Mouse (Mus musculus): ENCODE measurements around the gene Sox30. TPM values are rescaled to one million over a fixed set of nuclear protein-coding genes. Genes with fewer than 3 reads are reported as not detected.
A peak's percentile ranks its signal among the peaks of the same experiment; 100 is the strongest.

The Sox30 gene
- polyA plus RNA-seq, 1 experiment from 2014 or later, result not detected

DNA sequence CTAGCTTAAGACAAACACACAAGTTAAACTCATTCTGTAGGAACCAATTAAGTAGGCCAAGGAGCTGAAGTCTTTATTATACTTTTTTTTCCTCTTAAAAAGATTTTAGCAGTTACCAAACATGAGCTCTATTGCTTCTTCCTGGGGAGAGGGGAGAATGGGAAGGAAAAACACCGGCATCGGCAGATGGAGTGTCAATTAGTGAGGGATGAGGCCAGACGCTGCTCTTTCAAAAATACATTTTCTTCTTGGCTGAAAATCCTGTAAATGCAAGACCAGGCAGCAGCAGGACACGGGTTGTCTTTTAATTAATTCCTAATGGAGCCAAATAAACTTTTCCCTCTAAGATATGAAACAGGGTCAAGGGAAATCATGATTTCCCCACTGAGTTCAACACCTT, 33.3 kb upstream of the Sox30 start:
- 69% methylated on average over 4 of the region's 4 CpGs for WGBS (ENCODE audit: insufficient replicate concordance)
- Histone ChIP-seq H3K4me1 (ENCODE audit: control insufficient read depth, low read depth, low read length) (peaks cover 15% of the 10 kb centered on the region), H3K9me3 (replicated peaks; ENCODE audit: control insufficient read depth, low read length) (no peaks in the 10 kb centered on the region), H3K4me2 (ENCODE audit: low read depth, low read length) (no peak overlapping the region), H3K27me3 (ENCODE audit: control insufficient read depth, insufficient read depth, low read depth, low read length) (no peaks in the 10 kb centered on the region), H3K36me3 (ENCODE audit: control insufficient read depth, insufficient read depth) (peaks cover 7% of the 10 kb centered on the region; the same call in 1 of the 2 replicates), H3K9ac (ENCODE audit: low read depth, low read length) (no peak overlapping the region), H3K4me3 (ENCODE audit: low read depth, low read length) (no peak overlapping the region), H3K27ac (ENCODE audit: low read length) (no peak overlapping the region)
- no peak for ATAC-seq (ENCODE audit: low read depth)

DNA sequence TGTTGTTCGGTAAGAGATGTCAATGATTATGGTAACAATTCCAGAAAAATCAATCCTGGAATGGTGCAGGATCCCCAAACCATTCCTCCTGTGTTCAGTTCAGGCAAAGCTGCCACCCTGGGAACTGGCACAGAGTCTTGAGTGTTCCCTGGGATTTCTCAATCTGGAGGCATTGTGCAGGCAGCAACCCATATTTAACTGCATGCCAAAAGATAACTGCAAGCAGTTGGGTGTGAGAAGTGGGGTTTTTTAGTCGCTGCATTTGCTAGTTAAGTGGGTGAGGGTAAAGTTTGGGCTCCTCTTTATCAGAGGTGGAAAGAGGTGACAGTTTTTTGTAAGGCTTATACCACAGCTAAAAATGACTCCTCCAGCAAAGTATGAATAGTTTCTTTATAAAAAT, 32.6 kb upstream of the Sox30 start:
- H3K27me3 ChIP-seq (ENCODE audit: control insufficient read depth, insufficient read depth, low read depth, low read length), result no peaks in the 10 kb centered on the region
- H3K27ac ChIP-seq (ENCODE audit: low read length), result no peak overlapping the region
- no peak overlapping the region for H3K9ac ChIP-seq (ENCODE audit: low read depth, low read length)
- WGBS (ENCODE audit: insufficient replicate concordance), result 65% methylated on average over 2 of the region's 2 CpGs
- H3K4me2 ChIP-seq (ENCODE audit: low read depth, low read length), result no peak overlapping the region
- no peaks in the 10 kb centered on the region for H3K9me3 ChIP-seq (replicated peaks; ENCODE audit: control insufficient read depth, low read length)
- H3K4me3 ChIP-seq (ENCODE audit: low read depth, low read length), result no peak overlapping the region
- H3K36me3 ChIP-seq (ENCODE audit: control insufficient read depth, insufficient read depth), result peaks cover 7% of the 10 kb centered on the region; the same call in 1 of the 2 replicates
- H3K4me1 ChIP-seq (ENCODE audit: control insufficient read depth, low read depth, low read length), result peaks cover 15% of the 10 kb centered on the region
- no peak for ATAC-seq (ENCODE audit: low read depth)

DNA sequence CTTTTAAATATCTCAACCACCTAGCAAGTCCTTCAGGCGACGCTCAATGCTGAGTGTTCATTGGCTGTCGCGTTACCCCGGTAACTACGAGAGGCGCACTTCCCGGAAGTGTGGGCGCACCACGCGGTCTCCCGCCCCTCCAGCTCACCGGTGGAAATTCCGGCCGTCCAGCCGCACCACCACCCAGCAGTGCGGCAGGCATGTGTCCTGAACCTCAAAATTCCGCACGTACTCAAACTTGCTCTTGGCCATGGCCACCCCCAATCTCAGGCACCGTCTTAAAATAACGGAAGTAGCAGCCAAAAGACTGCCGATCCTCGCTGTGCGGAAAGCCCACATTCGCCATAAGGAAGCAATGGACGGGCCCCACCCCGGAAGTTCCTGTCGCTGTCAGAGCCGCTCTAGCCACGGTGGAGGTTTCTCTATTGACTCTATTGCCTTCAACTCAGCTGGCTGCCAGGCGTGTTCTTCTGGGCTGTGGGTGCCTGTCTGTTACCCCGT, 24.9 kb upstream of the Sox30 start, which contains the start of gene Thg1l:
Gene Thg1l (minus strand): TSS at position 368 of the 501 bp plus-strand sequence.
- peak; percentile 97 for ATAC-seq (ENCODE audit: low read depth)
- peak within 1 kb of the TSS; percentile 84 for H3K4me3 ChIP-seq (ENCODE audit: low read depth, low read length)
- peak within 1 kb of the TSS; percentile 66 for H3K9ac ChIP-seq (ENCODE audit: low read depth, low read length)
- no peak within 1 kb of the TSS for H3K27ac ChIP-seq (ENCODE audit: low read length)
- no peaks in the 10 kb centered on the region for H3K27me3 ChIP-seq (ENCODE audit: control insufficient read depth, insufficient read depth, low read depth, low read length)
- peak within 1 kb of the TSS; percentile 76 for H3K4me2 ChIP-seq (ENCODE audit: low read depth, low read length)
- H3K36me3 ChIP-seq (ENCODE audit: control insufficient read depth, insufficient read depth), result no peaks in the 10 kb centered on the region; the same call in 1 of the 2 replicates
- WGBS (ENCODE audit: insufficient replicate concordance), result 0% methylated on average over 32 of the region's 32 CpGs
- peaks cover 3% of the 10 kb centered on the region for H3K4me1 ChIP-seq (ENCODE audit: control insufficient read depth, low read depth, low read length)
- no peaks in the 10 kb centered on the region for H3K9me3 ChIP-seq (replicated peaks; ENCODE audit: control insufficient read depth, low read length)

DNA sequence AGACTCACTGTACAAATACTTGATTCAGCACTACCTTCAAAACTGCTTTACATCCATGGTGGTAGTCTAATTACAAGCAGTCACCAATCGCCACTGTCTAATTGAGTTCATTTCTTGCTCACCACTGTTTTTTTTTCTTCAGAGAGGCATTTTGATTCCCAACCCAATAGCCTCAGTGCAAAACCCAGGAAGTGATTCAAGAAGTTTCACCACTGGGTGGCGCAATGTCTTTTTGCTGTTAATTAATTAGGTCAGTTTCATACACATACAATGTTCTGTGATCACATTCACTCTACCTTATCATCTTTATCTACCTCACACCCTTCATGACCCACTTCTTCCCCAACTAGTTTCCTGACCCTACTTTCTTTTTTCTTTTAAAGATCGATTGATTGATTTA, 20.5 kb upstream of the Sox30 start:
- H3K4me2 ChIP-seq (ENCODE audit: low read depth, low read length), result no peak overlapping the region
- no peaks in the 10 kb centered on the region for H3K36me3 ChIP-seq (ENCODE audit: control insufficient read depth, insufficient read depth)
- H3K4me1 ChIP-seq (ENCODE audit: control insufficient read depth, low read depth, low read length), result peaks cover 3% of the 10 kb centered on the region
- ATAC-seq (ENCODE audit: low read depth), result no peak
- no peak overlapping the region for H3K27ac ChIP-seq (ENCODE audit: low read length)
- no peaks in the 10 kb centered on the region for H3K27me3 ChIP-seq (ENCODE audit: control insufficient read depth, insufficient read depth, low read depth, low read length)
- no peaks in the 10 kb centered on the region for H3K9me3 ChIP-seq (replicated peaks; ENCODE audit: control insufficient read depth, low read length)
- H3K9ac ChIP-seq (ENCODE audit: low read depth, low read length), result no peak overlapping the region
- no peak overlapping the region for H3K4me3 ChIP-seq (ENCODE audit: low read depth, low read length)
- WGBS (ENCODE audit: insufficient replicate concordance), result 62% methylated on average over 3 of the region's 3 CpGs

DNA sequence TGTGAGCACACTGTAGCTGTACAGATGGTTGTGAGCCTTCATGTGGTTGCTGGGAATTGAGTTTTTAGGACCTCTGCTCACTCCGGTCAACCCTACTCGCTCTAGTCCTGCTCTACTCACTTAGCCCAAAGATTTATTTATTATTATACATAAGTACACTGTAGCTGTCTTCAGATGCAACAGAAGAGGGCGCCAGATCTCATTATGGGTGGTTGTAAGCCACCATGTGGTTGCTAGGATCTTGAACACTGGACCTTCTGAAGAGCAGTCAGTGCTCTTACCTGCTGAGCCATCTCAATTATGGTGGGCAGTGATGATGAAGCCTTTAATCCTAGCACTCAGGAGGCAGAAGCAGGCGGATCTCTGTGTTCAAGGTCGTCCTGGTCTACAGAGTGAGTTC, 20.1 kb upstream of the Sox30 start:
- ATAC-seq (ENCODE audit: low read depth), result no peak

DNA sequence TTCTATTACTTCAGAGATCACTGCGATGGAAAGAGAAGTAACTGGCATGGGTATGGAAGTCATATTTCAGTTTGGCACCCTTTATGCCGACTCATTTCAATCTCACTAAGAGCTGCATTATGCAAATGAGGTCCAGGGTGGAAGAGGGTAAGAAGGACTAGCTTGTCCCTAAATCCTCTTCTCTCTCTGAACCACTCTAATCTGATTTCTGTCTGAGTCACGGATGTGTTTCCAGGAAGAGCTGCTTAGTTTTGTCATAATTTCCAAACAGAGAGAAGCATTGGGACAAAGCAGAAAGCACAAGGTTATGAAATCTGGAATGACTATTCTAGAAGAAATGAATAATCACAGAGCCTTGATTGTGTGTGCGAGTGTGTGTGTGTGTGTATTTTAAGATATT, 13.2 kb upstream of the Sox30 start:
- 65% methylated on average over 4 of the region's 4 CpGs for WGBS (ENCODE audit: insufficient replicate concordance)
- H3K9ac ChIP-seq (ENCODE audit: low read depth, low read length), result no peak overlapping the region
- no peaks in the 10 kb centered on the region for H3K9me3 ChIP-seq (replicated peaks; ENCODE audit: control insufficient read depth, low read length)
- H3K4me1 ChIP-seq (ENCODE audit: control insufficient read depth, low read depth, low read length), result no peaks in the 10 kb centered on the region
- no peak overlapping the region for H3K4me3 ChIP-seq (ENCODE audit: low read depth, low read length)
- no peak for ATAC-seq (ENCODE audit: low read depth)
- H3K36me3 ChIP-seq (ENCODE audit: control insufficient read depth, insufficient read depth), result no peaks in the 10 kb centered on the region
- H3K27ac ChIP-seq (ENCODE audit: low read length), result no peak overlapping the region
- no peaks in the 10 kb centered on the region for H3K27me3 ChIP-seq (ENCODE audit: control insufficient read depth, insufficient read depth, low read depth, low read length)
- H3K4me2 ChIP-seq (ENCODE audit: low read depth, low read length), result no peak overlapping the region

More for the DNA sequence above, 20.1 kb upstream of the Sox30 start:
- Histone ChIP-seq H3K4me1 (ENCODE audit: control insufficient read depth, low read depth, low read length) (no peaks in the 10 kb centered on the region), H3K27me3 (ENCODE audit: control insufficient read depth, insufficient read depth, low read depth, low read length) (no peaks in the 10 kb centered on the region), H3K4me3 (ENCODE audit: low read depth, low read length) (no peak overlapping the region), H3K27ac (ENCODE audit: low read length) (no peak overlapping the region), H3K9ac (ENCODE audit: low read depth, low read length) (no peak overlapping the region), H3K4me2 (ENCODE audit: low read depth, low read length) (no peak overlapping the region), H3K36me3 (ENCODE audit: control insufficient read depth, insufficient read depth) (no peaks in the 10 kb centered on the region), H3K9me3 (replicated peaks; ENCODE audit: control insufficient read depth, low read length) (no peaks in the 10 kb centered on the region)
- 58% methylated on average over 5 of the region's 5 CpGs for WGBS (ENCODE audit: insufficient replicate concordance)

DNA sequence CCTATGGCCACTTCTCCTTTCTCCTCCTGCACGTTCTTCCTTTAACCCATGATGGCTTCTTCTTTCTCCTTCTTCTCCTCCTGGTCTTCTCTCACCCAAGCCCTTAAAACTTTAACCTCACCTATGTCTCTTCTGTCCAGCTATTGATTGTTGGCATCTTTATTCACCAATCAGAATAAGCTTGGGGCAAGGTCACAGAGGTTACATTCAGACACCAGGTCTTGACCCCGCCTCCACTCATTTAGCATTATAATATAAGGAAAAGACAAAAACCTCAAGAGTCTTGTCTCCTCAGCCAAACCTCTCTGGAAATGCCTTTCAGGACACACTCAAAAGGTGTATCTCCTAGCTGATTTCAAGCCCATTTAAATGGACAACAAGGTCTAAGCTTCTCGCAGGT, 11.6 kb upstream of the Sox30 start:
- WGBS (ENCODE audit: insufficient replicate concordance), result 56% methylated on average over 3 of the region's 3 CpGs
- Histone ChIP-seq H3K4me1 (ENCODE audit: control insufficient read depth, low read depth, low read length) (no peaks in the 10 kb centered on the region), H3K9me3 (replicated peaks; ENCODE audit: control insufficient read depth, low read length) (no peaks in the 10 kb centered on the region)

DNA sequence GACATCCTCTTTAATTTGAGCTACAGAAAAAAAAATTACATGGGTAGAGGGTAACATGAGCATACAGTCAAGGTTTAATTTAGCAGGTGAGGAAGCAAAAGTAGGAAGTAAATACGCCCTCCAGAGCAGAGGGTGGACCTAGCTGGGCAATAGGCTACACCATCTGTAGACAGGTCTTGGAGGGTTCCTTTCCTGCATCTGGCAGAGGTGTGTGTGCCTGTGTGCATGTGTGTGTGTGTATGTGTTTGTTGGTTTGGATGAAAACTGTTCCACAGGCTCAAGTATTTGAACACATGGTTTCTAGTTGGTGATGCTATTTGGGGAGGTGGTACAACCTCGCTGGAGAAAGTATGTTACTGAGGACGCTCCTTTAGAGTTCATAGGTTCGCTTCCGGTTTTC, 6.5 kb upstream of the Sox30 start:
- no peaks in the 10 kb centered on the region for H3K4me1 ChIP-seq (ENCODE audit: control insufficient read depth, low read depth, low read length)
- no peak for ATAC-seq (ENCODE audit: low read depth)
- H3K4me2 ChIP-seq (ENCODE audit: low read depth, low read length), result no peak overlapping the region
- 62% methylated on average over 5 of the region's 5 CpGs for WGBS (ENCODE audit: insufficient replicate concordance)
- no peak overlapping the region for H3K4me3 ChIP-seq (ENCODE audit: low read depth, low read length)
- no peak overlapping the region for H3K9ac ChIP-seq (ENCODE audit: low read depth, low read length)
- H3K27me3 ChIP-seq (ENCODE audit: control insufficient read depth, insufficient read depth, low read depth, low read length), result no peaks in the 10 kb centered on the region; the same call in 1 of the 2 replicates
- H3K36me3 ChIP-seq (ENCODE audit: control insufficient read depth, insufficient read depth), result no peaks in the 10 kb centered on the region
- H3K27ac ChIP-seq (ENCODE audit: low read length), result no peak overlapping the region
- no peaks in the 10 kb centered on the region for H3K9me3 ChIP-seq (replicated peaks; ENCODE audit: control insufficient read depth, low read length)

More for the DNA sequence above, 11.6 kb upstream of the Sox30 start:
- ATAC-seq (ENCODE audit: low read depth), result no peak
- Histone ChIP-seq H3K4me3 (ENCODE audit: low read depth, low read length) (no peak overlapping the region), H3K27me3 (ENCODE audit: control insufficient read depth, insufficient read depth, low read depth, low read length) (no peaks in the 10 kb centered on the region), H3K27ac (ENCODE audit: low read length) (no peak overlapping the region), H3K36me3 (ENCODE audit: control insufficient read depth, insufficient read depth) (no peaks in the 10 kb centered on the region), H3K4me2 (ENCODE audit: low read depth, low read length) (no peak overlapping the region), H3K9ac (ENCODE audit: low read depth, low read length) (no peak overlapping the region)

DNA sequence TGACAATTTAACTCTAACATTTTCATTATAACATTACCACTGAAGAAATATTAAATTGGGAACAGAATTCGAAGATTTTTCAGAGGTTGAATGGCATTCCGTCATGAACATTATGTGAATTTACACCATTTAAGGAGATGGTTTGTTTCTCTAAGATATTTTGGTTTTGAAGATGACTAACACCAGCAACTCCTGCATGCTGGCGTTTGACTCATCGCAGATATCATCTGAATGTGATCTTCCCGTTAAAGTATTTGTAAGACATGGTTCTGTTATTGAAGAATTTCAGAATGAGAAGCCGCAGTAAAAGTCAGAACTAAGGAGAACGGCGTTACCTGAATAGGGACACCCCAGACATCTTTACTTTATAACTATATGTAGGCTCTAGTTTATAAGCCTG, 5.6 kb upstream of the Sox30 start:
- Histone ChIP-seq H3K4me3 (ENCODE audit: low read depth, low read length) (no peak overlapping the region), H3K4me2 (ENCODE audit: low read depth, low read length) (no peak overlapping the region), H3K27ac (ENCODE audit: low read length) (no peak overlapping the region), H3K9me3 (replicated peaks; ENCODE audit: control insufficient read depth, low read length) (no peaks in the 10 kb centered on the region), H3K36me3 (ENCODE audit: control insufficient read depth, insufficient read depth) (no peaks in the 10 kb centered on the region), H3K4me1 (ENCODE audit: control insufficient read depth, low read depth, low read length) (no peaks in the 10 kb centered on the region), H3K27me3 (ENCODE audit: control insufficient read depth, insufficient read depth, low read depth, low read length) (peaks cover 6% of the 10 kb centered on the region), H3K9ac (ENCODE audit: low read depth, low read length) (no peak overlapping the region)
- WGBS (ENCODE audit: insufficient replicate concordance), result 65% methylated on average over 8 of the region's 8 CpGs
- ATAC-seq (ENCODE audit: low read depth), result no peak
